Mouse (Mus musculus): ENCODE data around the gene Klhl26. TPM values are rescaled to one million over a fixed set of nuclear protein-coding genes. Genes with fewer than 3 reads are reported as not detected.

Gene Klhl26
- polyA plus RNA-seq, 1 experiment from 2014 or later, result 19.3 TPM

Other genes starting within 250 kb of the Klhl26 start
- gene Sugp2, start 242.7 kb downstream of the Klhl26 start, polyA plus RNA-seq (2015; fragmentation: Nextera tagmentation; extraction: Ambion mirVana), result 84.2 and 86.0 TPM in 2 replicates
- 74.2 and 77.6 TPM in 2 replicates for gene Armc6, start 242.5 kb downstream of the Klhl26 start, polyA plus RNA-seq (2015; fragmentation: Nextera tagmentation; extraction: Ambion mirVana)
- 57.7 and 61.5 TPM in 2 replicates for gene Homer3, start 194.1 kb downstream of the Klhl26 start, polyA plus RNA-seq (2015; fragmentation: Nextera tagmentation; extraction: Ambion mirVana)
- 50.0 and 54.6 TPM in 2 replicates for gene Ddx49, start 174.5 kb downstream of the Klhl26 start, polyA plus RNA-seq (2015; fragmentation: Nextera tagmentation; extraction: Ambion mirVana)
- 273 and 290 TPM in 2 replicates for gene Cope, start 174.4 kb downstream of the Klhl26 start, polyA plus RNA-seq (2015; fragmentation: Nextera tagmentation; extraction: Ambion mirVana)
- gene Cers1, start 161.2 kb downstream of the Klhl26 start, polyA plus RNA-seq (2015; fragmentation: Nextera tagmentation; extraction: Ambion mirVana), result 23.7 and 26.2 TPM in 2 replicates
- 3.7 and 6.0 TPM in 2 replicates for gene Gdf1, start 147.2 kb downstream of the Klhl26 start, polyA plus RNA-seq (2015; fragmentation: Nextera tagmentation; extraction: Ambion mirVana)
- gene Upf1, start 123.7 kb downstream of the Klhl26 start, polyA plus RNA-seq (2015; fragmentation: Nextera tagmentation; extraction: Ambion mirVana), result 15.5 and 18.1 TPM in 2 replicates
- gene Comp, start 103.4 kb downstream of the Klhl26 start, polyA plus RNA-seq (2015; fragmentation: Nextera tagmentation; extraction: Ambion mirVana), result 0.21 and 0.42 TPM in 2 replicates
- 33.9 and 36.1 TPM in 2 replicates for gene Crtc1, start 37.4 kb downstream of the Klhl26 start, polyA plus RNA-seq (2015; fragmentation: Nextera tagmentation; extraction: Ambion mirVana)
- 60.6 and 61.5 TPM in 2 replicates for gene Tmem59l, start 10.4 kb upstream of the Klhl26 start, polyA plus RNA-seq (2015; fragmentation: Nextera tagmentation; extraction: Ambion mirVana)
- gene Crlf1, start 16.2 kb upstream of the Klhl26 start, polyA plus RNA-seq (2015; fragmentation: Nextera tagmentation; extraction: Ambion mirVana), result 0.97 and 1.1 TPM in 2 replicates
- gene Rex1bd, start 29.8 kb upstream of the Klhl26 start, polyA plus RNA-seq (2015; fragmentation: Nextera tagmentation; extraction: Ambion mirVana), result 152 and 155 TPM in 2 replicates
- gene Uba52, start 33.8 kb upstream of the Klhl26 start, polyA plus RNA-seq (2015; fragmentation: Nextera tagmentation; extraction: Ambion mirVana), result 680 and 755 TPM in 2 replicates
- 370 and 392 TPM in 2 replicates for gene Fkbp8, start 50.8 kb upstream of the Klhl26 start, polyA plus RNA-seq (2015; fragmentation: Nextera tagmentation; extraction: Ambion mirVana)
- 44.5 and 48.1 TPM in 2 replicates for gene Kxd1, start 51.0 kb upstream of the Klhl26 start, polyA plus RNA-seq (2015; fragmentation: Nextera tagmentation; extraction: Ambion mirVana)
- gene Ell, start 62.5 kb upstream of the Klhl26 start, polyA plus RNA-seq (2015; fragmentation: Nextera tagmentation; extraction: Ambion mirVana), result 17.8 and 18.0 TPM in 2 replicates
- gene Isyna1, start 117.4 kb upstream of the Klhl26 start, polyA plus RNA-seq (2015; fragmentation: Nextera tagmentation; extraction: Ambion mirVana), result 119 and 133 TPM in 2 replicates
- 123 and 129 TPM in 2 replicates for gene Ssbp4, start 131.9 kb upstream of the Klhl26 start, polyA plus RNA-seq (2015; fragmentation: Nextera tagmentation; extraction: Ambion mirVana)
- gene Lrrc25, start 139.2 kb upstream of the Klhl26 start, polyA plus RNA-seq (2015; fragmentation: Nextera tagmentation; extraction: Ambion mirVana), result 1.1 and 1.2 TPM in 2 replicates
- 0.30 TPM in 1 of 2 replicates, not detected in the other for gene Gdf15, start 155.5 kb upstream of the Klhl26 start, polyA plus RNA-seq (2015; fragmentation: Nextera tagmentation; extraction: Ambion mirVana)
- gene Pgpep1, start 183.4 kb upstream of the Klhl26 start, polyA plus RNA-seq (2015; fragmentation: Nextera tagmentation; extraction: Ambion mirVana), result 87.5 and 99.4 TPM in 2 replicates
- gene Lsm4, start 196.3 kb upstream of the Klhl26 start, polyA plus RNA-seq (2015; fragmentation: Nextera tagmentation; extraction: Ambion mirVana), result 176 and 201 TPM in 2 replicates
- gene Jund, start 222.0 kb upstream of the Klhl26 start, polyA plus RNA-seq (2015; fragmentation: Nextera tagmentation; extraction: Ambion mirVana), result 65.1 and 97.7 TPM in 2 replicates
- 0.07 and 0.08 TPM in 2 replicates for gene Iqcn, start 226.5 kb upstream of the Klhl26 start, polyA plus RNA-seq (2015; fragmentation: Nextera tagmentation; extraction: Ambion mirVana)
- not detected in 2 replicates for gene Gm3336, start 241.6 kb upstream of the Klhl26 start, polyA plus RNA-seq (2015; fragmentation: Nextera tagmentation; extraction: Ambion mirVana)
- gene Pde4c, start 246.8 kb upstream of the Klhl26 start, polyA plus RNA-seq (2015; fragmentation: Nextera tagmentation; extraction: Ambion mirVana), result 0.15 and 0.28 TPM in 2 replicates